Mouse (Mus musculus): ENCODE data around the gene Insig1. TPM values are rescaled to one million over a fixed set of nuclear protein-coding genes. Genes with fewer than 3 reads are reported as not detected.

Gene Insig1
- polyA plus RNA-seq, 1 experiment = 1.8 TPM

DNA sequence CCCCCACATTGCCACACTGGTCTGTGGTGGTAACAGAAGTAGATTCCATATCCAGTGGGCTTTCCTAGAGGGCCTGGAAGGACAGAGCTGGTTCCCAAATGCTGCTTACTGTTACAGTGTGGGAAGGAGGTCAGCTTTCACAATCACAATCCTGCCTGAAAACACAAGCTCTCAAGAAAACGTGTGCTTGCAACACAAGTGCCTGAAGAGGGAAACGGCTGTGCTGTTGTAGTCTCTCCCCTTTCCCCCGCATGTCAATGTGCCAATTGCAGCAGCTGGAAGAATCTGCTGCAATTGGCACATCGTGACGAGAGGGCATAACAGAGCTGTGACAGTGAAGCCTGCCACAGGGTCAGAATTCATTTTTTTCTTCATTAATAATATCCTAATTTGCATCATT, 33.5 kb upstream of the Insig1 start:
- no peak overlapping the region for H3K4me3 ChIP-seq (replicated peaks)
- H3K27me3 ChIP-seq (ENCODE audit: control insufficient read depth) = peaks cover 10% of the 10 kb centered on the region
- no peaks in the 10 kb centered on the region; the same call in 1 of the 2 replicates for H3K9me3 ChIP-seq (ENCODE audit: control insufficient read depth, low read length)
- no peaks in the 10 kb centered on the region for H3K36me3 ChIP-seq (ENCODE audit: control insufficient read depth)
- peaks cover 12% of the 10 kb centered on the region for H3K4me1 ChIP-seq (ENCODE audit: control insufficient read depth)
- TF ChIP-seq TAL1 (IDR thresholded peaks at IDR 0.05; ENCODE audit: low read length) (no peak), GATA1 (IDR thresholded peaks at IDR 0.05; ENCODE audit: low read length) (no peak)

DNA sequence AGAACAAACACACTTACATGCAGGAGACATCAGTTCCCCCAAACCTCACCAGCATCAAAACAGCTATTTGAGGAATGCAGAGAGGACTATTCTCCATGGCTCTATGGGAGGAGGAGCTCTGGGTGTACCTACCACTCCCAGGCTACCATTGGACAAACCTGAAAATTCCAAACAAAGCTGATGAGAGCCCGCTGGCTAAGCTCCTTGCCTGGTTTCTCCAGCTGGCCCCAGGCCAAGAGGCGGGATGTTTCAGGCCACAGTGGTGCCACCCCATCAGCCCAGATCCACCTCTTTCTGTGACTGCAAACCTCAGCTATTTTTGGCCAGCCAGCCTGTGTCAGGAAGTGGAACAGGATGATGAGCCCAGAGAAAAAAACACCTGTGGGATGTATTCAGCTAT, 33.0 kb upstream of the Insig1 start:
- peaks cover 17% of the 10 kb centered on the region for H3K4me1 ChIP-seq (ENCODE audit: control insufficient read depth)
- H3K27me3 ChIP-seq (ENCODE audit: control insufficient read depth) = peaks cover 10% of the 10 kb centered on the region
- TF ChIP-seq TAL1 (IDR thresholded peaks at IDR 0.05; ENCODE audit: low read length) (no peak), GATA1 (IDR thresholded peaks at IDR 0.05; ENCODE audit: low read length) (no peak)
- H3K4me3 ChIP-seq (replicated peaks) = no peak overlapping the region
- no peaks in the 10 kb centered on the region for H3K36me3 ChIP-seq (ENCODE audit: control insufficient read depth)
- no peaks in the 10 kb centered on the region; the same call in 1 of the 2 replicates for H3K9me3 ChIP-seq (ENCODE audit: control insufficient read depth, low read length)

DNA sequence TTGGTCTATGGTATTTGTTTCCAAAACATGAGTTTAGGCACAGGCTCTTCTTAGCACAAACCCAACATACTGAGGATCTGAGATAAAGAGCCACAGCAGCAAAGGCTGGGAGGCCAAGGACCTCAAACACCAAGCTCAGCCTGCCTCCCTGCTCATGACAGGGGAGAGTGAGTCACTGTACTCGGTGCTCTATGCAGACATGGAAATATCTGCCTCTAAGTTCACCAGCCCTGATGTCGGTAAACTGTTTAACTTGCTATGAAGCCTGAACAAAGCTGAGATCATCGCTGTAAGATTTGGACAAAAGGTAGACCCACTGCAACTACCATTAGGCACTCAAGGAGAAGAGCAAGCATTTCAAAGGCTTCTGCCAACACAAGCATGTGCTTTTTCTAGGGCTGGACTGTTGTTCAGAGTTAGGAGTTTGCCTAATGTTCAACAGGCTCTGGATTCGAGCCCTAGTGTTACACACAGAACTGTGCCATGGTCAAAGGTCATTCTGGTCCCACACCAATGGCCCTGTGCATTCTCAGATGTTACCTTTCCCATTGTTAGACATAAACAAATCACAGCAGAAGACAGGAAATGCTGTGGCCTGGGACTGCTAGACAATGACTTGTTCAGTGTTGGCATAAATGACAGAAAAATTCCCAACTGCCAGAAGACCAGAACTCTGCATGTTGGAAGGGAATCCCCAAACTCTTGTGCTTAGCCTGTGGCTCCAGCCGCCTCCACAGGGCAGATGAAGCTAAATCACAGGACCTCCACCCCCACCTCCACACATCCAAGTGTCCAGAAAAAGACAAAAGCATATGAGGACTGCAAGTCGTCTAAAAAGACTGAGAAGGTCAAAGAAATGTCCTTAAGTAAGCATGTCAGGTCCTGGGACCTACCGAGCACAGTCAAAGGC, 31.2 kb upstream of the Insig1 start:
- Histone ChIP-seq H3K4me1 (ENCODE audit: control insufficient read depth) (peaks cover 27% of the 10 kb centered on the region), H3K9me3 (ENCODE audit: control insufficient read depth, low read length) (no peaks in the 10 kb centered on the region; the same call in 1 of the 2 replicates), H3K36me3 (ENCODE audit: control insufficient read depth) (no peaks in the 10 kb centered on the region), H3K4me3 (replicated peaks) (no peak overlapping the region), H3K27me3 (ENCODE audit: control insufficient read depth) (peaks cover 12% of the 10 kb centered on the region)
- TF ChIP-seq GATA1 (IDR thresholded peaks at IDR 0.05; ENCODE audit: low read length) (no peak), TAL1 (IDR thresholded peaks at IDR 0.05; ENCODE audit: low read length) (no peak)

DNA sequence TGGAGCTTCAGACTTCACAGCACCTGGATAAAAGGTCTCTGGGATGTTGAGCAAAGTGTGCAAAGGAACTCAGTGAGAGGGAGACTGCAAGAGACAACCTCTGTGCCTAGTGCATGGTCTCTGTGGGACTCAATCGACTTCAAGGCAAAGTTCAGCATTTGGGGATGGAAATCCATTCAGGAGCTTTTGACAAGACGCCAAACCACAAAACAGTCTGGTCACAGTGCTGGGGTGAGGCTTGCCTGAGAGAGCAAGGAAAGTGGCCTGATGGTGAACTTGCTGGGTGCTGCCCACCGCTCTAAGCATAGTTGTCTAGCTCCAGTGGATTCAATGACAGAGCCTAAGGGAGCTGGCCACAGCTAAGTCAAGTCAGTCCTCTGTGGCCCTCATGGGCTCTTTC, 30.4 kb upstream of the Insig1 start:
- H3K36me3 ChIP-seq (ENCODE audit: control insufficient read depth) = no peaks in the 10 kb centered on the region
- H3K4me3 ChIP-seq (replicated peaks) = no peak overlapping the region
- H3K4me1 ChIP-seq (ENCODE audit: control insufficient read depth) = peaks cover 27% of the 10 kb centered on the region
- H3K27me3 ChIP-seq (ENCODE audit: control insufficient read depth) = peaks cover 12% of the 10 kb centered on the region
- TF ChIP-seq TAL1 (IDR thresholded peaks at IDR 0.05; ENCODE audit: low read length) = no peak
- no peak for TF ChIP-seq GATA1 (IDR thresholded peaks at IDR 0.05; ENCODE audit: low read length)
- H3K9me3 ChIP-seq (ENCODE audit: control insufficient read depth, low read length) = no peaks in the 10 kb centered on the region; the same call in 1 of the 2 replicates

DNA sequence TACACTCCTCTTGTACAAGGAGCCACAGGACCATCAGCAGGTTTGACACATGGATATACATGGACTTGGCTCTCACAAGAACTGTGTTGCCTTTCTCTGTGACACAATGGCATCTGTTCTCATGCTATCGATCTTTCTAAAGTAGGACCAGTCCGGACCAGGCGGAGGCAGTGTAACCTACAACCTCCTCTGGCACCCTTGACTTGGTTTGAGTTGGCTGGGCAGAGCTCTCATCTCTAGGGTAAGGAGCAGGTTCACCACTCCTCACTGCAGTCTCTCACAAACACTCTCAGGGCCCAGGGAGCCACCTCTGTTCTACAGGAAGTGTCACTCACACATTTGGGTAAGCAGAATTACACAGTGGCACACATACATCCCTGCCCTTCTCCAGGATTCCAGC, 29.1 kb upstream of the Insig1 start:
- Histone ChIP-seq H3K4me3 (replicated peaks) (no peak overlapping the region), H3K4me1 (ENCODE audit: control insufficient read depth) (peaks cover 27% of the 10 kb centered on the region), H3K27me3 (ENCODE audit: control insufficient read depth) (peaks cover 12% of the 10 kb centered on the region), H3K9me3 (ENCODE audit: control insufficient read depth, low read length) (no peaks in the 10 kb centered on the region; the same call in 1 of the 2 replicates), H3K36me3 (ENCODE audit: control insufficient read depth) (no peaks in the 10 kb centered on the region)
- TF ChIP-seq TAL1 (IDR thresholded peaks at IDR 0.05; ENCODE audit: low read length) (no peak), GATA1 (IDR thresholded peaks at IDR 0.05; ENCODE audit: low read length) (no peak)

DNA sequence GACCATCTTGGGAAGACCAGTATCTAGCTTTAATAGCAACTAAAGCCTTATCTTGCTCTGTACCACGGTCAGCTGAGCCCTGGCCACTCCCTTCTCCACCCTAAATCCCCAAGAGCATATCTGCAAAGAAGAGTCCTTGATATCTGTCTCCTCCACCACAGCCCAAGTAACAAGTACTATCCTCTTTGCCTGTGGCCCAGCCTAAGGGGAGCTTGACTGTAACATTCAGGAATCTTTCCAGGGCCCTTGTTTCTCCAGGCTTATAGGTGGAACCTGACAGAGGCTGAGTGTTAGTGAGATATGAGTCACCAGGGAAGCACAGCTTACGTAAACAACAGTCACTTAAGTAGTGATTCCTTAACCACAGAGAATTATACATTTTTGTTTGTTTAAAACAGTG, 28.4 kb upstream of the Insig1 start:
- Histone ChIP-seq H3K4me3 (replicated peaks) (no peak overlapping the region), H3K27me3 (ENCODE audit: control insufficient read depth) (peaks cover 13% of the 10 kb centered on the region), H3K36me3 (ENCODE audit: control insufficient read depth) (no peaks in the 10 kb centered on the region), H3K4me1 (ENCODE audit: control insufficient read depth) (peaks cover 27% of the 10 kb centered on the region), H3K9me3 (ENCODE audit: control insufficient read depth, low read length) (no peaks in the 10 kb centered on the region; the same call in 1 of the 2 replicates)
- TF ChIP-seq TAL1 (IDR thresholded peaks at IDR 0.05; ENCODE audit: low read length) (no peak), GATA1 (IDR thresholded peaks at IDR 0.05; ENCODE audit: low read length) (peak; percentile 39; the same call in 1 of the 2 replicates)

DNA sequence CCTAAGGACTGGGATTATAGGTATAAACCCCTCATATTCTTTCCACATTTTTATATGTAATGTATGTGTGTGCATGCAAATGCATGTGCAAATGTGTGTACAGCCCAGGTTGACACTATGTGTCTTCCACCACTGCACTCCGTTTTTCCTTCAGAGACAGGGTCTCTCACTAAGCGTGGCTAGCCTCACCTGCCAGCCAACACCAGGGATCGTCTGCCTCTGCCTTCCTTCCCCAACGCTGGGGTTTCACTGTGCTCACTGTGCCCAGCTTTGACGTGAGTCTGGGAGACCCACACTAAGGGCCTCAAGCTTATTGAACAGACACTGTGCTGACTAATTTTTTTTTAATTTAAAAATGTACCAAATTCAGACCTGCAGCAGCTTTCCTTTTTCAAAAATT, 27.8 kb upstream of the Insig1 start:
- Histone ChIP-seq H3K27me3 (ENCODE audit: control insufficient read depth) (peaks cover 15% of the 10 kb centered on the region), H3K9me3 (ENCODE audit: control insufficient read depth, low read length) (no peaks in the 10 kb centered on the region; the same call in 1 of the 2 replicates), H3K4me1 (ENCODE audit: control insufficient read depth) (peaks cover 27% of the 10 kb centered on the region), H3K36me3 (ENCODE audit: control insufficient read depth) (no peaks in the 10 kb centered on the region), H3K4me3 (replicated peaks) (no peak overlapping the region)
- TF ChIP-seq TAL1 (IDR thresholded peaks at IDR 0.05; ENCODE audit: low read length) = no peak
- TF ChIP-seq GATA1 (IDR thresholded peaks at IDR 0.05; ENCODE audit: low read length) = no peak

DNA sequence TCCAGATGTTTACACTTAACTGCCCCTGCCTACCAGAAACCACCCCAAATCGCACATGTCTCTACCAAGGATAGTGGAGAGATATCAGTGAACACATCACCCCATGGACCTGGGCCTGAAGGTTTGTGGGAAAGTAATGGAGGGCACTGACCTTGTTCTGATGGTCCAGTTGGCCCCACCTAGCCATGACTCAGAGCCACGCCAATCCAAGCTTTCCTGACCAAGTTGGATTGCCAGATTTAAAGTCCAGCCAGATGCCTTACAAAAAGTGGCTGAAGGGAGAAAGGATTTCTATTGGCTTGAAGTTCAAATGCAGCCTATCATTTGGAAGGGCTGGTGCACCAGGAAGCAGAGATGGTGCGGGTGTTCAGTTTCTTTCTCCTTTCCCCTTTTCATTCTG, 24.2 kb upstream of the Insig1 start:
- Histone ChIP-seq H3K4me3 (replicated peaks) (no peak overlapping the region), H3K27me3 (ENCODE audit: control insufficient read depth) (peaks cover 18% of the 10 kb centered on the region)
- TF ChIP-seq TAL1 (IDR thresholded peaks at IDR 0.05; ENCODE audit: low read length) (no peak), GATA1 (IDR thresholded peaks at IDR 0.05; ENCODE audit: low read length) (no peak)

DNA sequence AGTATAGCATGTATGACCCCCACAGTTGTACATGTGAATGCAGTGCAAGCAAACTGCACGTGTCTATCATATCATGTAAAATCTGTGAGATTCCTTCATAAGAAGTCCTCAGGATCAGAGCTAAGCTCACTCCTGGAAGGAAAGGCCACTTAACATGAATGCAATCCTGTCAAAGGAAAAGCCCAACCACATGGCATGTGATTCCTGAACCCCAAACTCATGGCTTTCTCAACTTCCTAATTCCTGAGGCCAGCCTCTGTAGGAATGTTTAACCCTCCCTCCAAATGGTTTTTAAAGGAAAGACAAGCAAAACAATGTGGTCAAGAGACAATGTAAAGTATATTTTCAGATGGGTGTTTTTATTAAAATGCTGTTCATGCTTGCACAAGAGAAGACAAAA, 23.2 kb upstream of the Insig1 start:
- Histone ChIP-seq H3K4me1 (ENCODE audit: control insufficient read depth) (peaks cover 12% of the 10 kb centered on the region), H3K36me3 (ENCODE audit: control insufficient read depth) (no peaks in the 10 kb centered on the region), H3K9me3 (ENCODE audit: control insufficient read depth, low read length) (no peaks in the 10 kb centered on the region; the same call in 1 of the 2 replicates), H3K27me3 (ENCODE audit: control insufficient read depth) (peaks cover 19% of the 10 kb centered on the region), H3K4me3 (replicated peaks) (no peak overlapping the region)
- TF ChIP-seq TAL1 (IDR thresholded peaks at IDR 0.05; ENCODE audit: low read length) (no peak), GATA1 (IDR thresholded peaks at IDR 0.05; ENCODE audit: low read length) (no peak)

More for the DNA sequence above, 24.2 kb upstream of the Insig1 start:
- H3K9me3 ChIP-seq (ENCODE audit: control insufficient read depth, low read length) = no peaks in the 10 kb centered on the region; the same call in 1 of the 2 replicates
- peaks cover 22% of the 10 kb centered on the region for H3K4me1 ChIP-seq (ENCODE audit: control insufficient read depth)
- no peaks in the 10 kb centered on the region for H3K36me3 ChIP-seq (ENCODE audit: control insufficient read depth)
